Mouse (Mus musculus): ENCODE data around the gene 1700012B07Rik. TPM values are rescaled to one million over a fixed set of nuclear protein-coding genes. Genes with fewer than 3 reads are reported as not detected.

1700012B07Rik gene
- total RNA-seq (2014; rRNA removed) (not detected in 2 replicates), polyA plus RNA-seq (2015; fragmentation: Nextera tagmentation; extraction: Ambion mirVana) (not detected in 2 replicates)

- H3K4me2 ChIP-seq (ENCODE audit: low read depth, low read length, poor library complexity, severe bottlenecking): no peak within 1 kb of the TSS
- ATAC-seq (ENCODE audit: low FRiP score) (no peak), DNase-seq (ENCODE audit: low spot score) (no peak)
- no peaks in the 10 kb centered on the region for H3K36me3 ChIP-seq (ENCODE audit: insufficient read depth, low read length)
- TF ChIP-seq CTCF (IDR thresholded peaks at IDR 0.05): no peak
- no peak within 1 kb of the TSS for H3K9ac ChIP-seq (replicated peaks; ENCODE audit: low read length, poor library complexity, severe bottlenecking)
- H3K4me3 ChIP-seq (ENCODE audit: low read depth, low read length): no peak within 1 kb of the TSS
- H3K9me3 ChIP-seq (ENCODE audit: low read length): no peaks in the 10 kb centered on the region
- no peak within 1 kb of the TSS for H3K27ac ChIP-seq (ENCODE audit: low read depth, low read length)
- H3K27me3 ChIP-seq (ENCODE audit: insufficient read depth, low read length): no peaks in the 10 kb centered on the region
- WGBS: 91% methylated on average over 4 of the region's 4 CpGs
- no peaks in the 10 kb centered on the region for H3K4me1 ChIP-seq (ENCODE audit: insufficient read depth, low read length)
Measured at GRCm38 (mm10) chr11:109827946-109828345, at the start of gene 1700012B07Rik. Gene 1700012B07Rik, minus strand, starts transcription at chr11:109828046.

DNA sequence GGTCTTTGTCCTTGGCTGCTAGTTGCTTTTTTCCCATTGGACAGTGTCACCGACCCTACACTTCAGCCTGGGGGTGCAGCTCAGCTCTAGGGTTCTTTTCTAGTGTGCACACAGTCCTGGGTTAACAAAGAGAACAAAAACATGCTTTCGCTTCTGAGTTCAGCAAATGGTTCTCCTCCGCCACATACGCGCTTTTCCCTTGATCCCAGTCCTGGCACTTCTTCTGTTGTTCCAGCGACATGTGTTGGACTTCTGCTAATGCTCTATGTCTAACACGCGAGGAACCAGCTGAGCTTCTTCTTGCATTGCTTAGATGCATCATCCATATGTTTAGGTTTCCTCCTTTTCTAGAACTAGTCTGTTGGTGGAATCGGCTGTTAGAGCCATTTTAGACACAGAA is 48.9 kb upstream of the 1700012B07Rik start:
- TF ChIP-seq CTCF (IDR thresholded peaks at IDR 0.05): no peak
- Histone ChIP-seq H3K36me3 (ENCODE audit: insufficient read depth, low read length) (no peaks in the 10 kb centered on the region), H3K27me3 (ENCODE audit: insufficient read depth, low read length) (no peaks in the 10 kb centered on the region), H3K4me3 (ENCODE audit: low read depth, low read length) (no peak overlapping the region), H3K4me2 (ENCODE audit: low read depth, low read length, poor library complexity, severe bottlenecking) (no peak overlapping the region), H3K27ac (ENCODE audit: low read depth, low read length) (no peak overlapping the region), H3K9ac (replicated peaks; ENCODE audit: low read length, poor library complexity, severe bottlenecking) (no peak overlapping the region), H3K4me1 (ENCODE audit: insufficient read depth, low read length) (no peaks in the 10 kb centered on the region), H3K9me3 (ENCODE audit: low read length) (no peaks in the 10 kb centered on the region)
- WGBS: 66% methylated on average over 9 of the region's 9 CpGs
- DNase-seq (ENCODE audit: low spot score): no peak
- no peak for ATAC-seq (ENCODE audit: low FRiP score)

DNA sequence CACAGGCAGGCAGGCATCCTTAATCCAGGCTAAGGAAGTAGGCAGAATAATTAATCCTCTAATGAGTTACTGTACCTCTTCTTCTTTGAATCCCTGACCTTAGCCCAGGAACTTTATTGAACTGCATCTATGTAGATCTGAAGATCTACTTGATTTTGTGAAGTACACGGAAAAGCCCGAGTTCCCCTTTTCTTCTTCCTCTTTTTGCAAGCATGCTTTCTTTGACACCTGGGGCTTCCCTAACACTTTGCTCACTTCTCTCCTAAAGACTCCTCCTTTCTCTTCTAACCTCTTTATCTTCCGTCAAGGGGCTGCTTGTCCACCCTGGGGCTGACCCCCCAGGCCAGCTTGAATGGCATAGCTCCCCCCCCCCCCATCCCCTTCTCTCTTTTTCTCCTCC is 48.0 kb upstream of the 1700012B07Rik start:
- 76% methylated on average over 3 of the region's 3 CpGs for WGBS
- no peaks in the 10 kb centered on the region for H3K36me3 ChIP-seq (ENCODE audit: insufficient read depth, low read length)
- ATAC-seq (ENCODE audit: low FRiP score): no peak
- no peak for DNase-seq (ENCODE audit: low spot score)
- H3K4me1 ChIP-seq (ENCODE audit: insufficient read depth, low read length): no peaks in the 10 kb centered on the region
- H3K27me3 ChIP-seq (ENCODE audit: insufficient read depth, low read length): no peaks in the 10 kb centered on the region
- TF ChIP-seq CTCF (IDR thresholded peaks at IDR 0.05): no peak
- H3K9me3 ChIP-seq (ENCODE audit: low read length): no peaks in the 10 kb centered on the region
- no peak overlapping the region for H3K9ac ChIP-seq (replicated peaks; ENCODE audit: low read length, poor library complexity, severe bottlenecking)
- H3K27ac ChIP-seq (ENCODE audit: low read depth, low read length): no peak overlapping the region
- no peak overlapping the region for H3K4me2 ChIP-seq (ENCODE audit: low read depth, low read length, poor library complexity, severe bottlenecking)
- H3K4me3 ChIP-seq (ENCODE audit: low read depth, low read length): no peak overlapping the region

GRCm38 (mm10) chr11:109875525-109875802 is 47.6 kb upstream of the 1700012B07Rik start:
- DNase-seq (ENCODE audit: low spot score): no peak
- no peaks in the 10 kb centered on the region for H3K27me3 ChIP-seq (ENCODE audit: insufficient read depth, low read length)
- 95% methylated on average over 1 of the region's 1 CpGs for WGBS
- no peak for ATAC-seq (ENCODE audit: low FRiP score)
- no peaks in the 10 kb centered on the region for H3K4me1 ChIP-seq (ENCODE audit: insufficient read depth, low read length)
- no peaks in the 10 kb centered on the region for H3K9me3 ChIP-seq (ENCODE audit: low read length)
- H3K4me2 ChIP-seq (ENCODE audit: low read depth, low read length, poor library complexity, severe bottlenecking): no peak overlapping the region
- H3K36me3 ChIP-seq (ENCODE audit: insufficient read depth, low read length): no peaks in the 10 kb centered on the region
- TF ChIP-seq CTCF (IDR thresholded peaks at IDR 0.05): no peak
- H3K4me3 ChIP-seq (ENCODE audit: low read depth, low read length): no peak overlapping the region
- no peak overlapping the region for H3K27ac ChIP-seq (ENCODE audit: low read depth, low read length)
- H3K9ac ChIP-seq (replicated peaks; ENCODE audit: low read length, poor library complexity, severe bottlenecking): no peak overlapping the region

DNA sequence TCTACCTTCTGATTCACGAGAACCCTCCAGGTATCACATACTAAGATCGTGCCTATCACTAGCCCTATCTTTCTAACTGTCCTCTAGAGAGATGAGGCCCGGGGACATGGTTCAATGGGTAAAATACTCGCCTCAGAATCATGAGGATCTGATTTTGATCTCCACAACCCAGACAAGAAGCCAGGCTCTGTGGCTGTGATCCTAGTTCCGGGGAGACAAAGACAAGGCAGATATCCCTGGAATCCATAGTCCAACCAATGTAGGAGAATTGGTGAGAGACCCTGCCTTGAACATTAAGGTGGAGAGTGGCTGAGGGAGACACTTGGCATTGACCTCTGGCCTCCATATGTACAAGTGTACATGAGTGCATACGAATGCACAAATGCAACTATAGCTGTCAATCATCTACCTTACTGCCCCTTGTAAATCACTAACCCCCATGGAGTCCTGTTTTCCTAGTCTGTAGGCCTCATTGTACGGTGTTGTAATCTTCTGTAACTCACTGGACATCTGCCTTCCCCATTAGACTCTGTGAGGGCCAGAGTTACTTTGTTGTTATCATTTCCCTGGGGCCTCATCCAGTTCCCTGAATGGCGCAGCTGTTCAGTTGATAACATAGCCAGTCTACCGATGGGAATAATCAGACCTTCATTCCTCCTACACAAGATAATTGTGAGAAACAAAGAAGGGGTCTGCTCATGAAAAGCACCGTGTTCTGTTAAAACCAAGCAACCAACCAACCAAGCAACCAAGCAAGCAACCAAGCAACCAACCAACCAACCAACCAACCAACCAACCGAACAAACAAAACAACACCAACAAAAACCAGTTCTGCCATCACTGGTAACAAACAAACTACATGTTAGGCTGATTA is 47.0 kb upstream of the 1700012B07Rik start:
- Histone ChIP-seq H3K36me3 (ENCODE audit: insufficient read depth, low read length) (no peaks in the 10 kb centered on the region), H3K27ac (ENCODE audit: low read depth, low read length) (no peak overlapping the region), H3K4me3 (ENCODE audit: low read depth, low read length) (no peak overlapping the region), H3K9ac (replicated peaks; ENCODE audit: low read length, poor library complexity, severe bottlenecking) (no peak overlapping the region), H3K27me3 (ENCODE audit: insufficient read depth, low read length) (no peaks in the 10 kb centered on the region), H3K9me3 (ENCODE audit: low read length) (no peaks in the 10 kb centered on the region), H3K4me1 (ENCODE audit: insufficient read depth, low read length) (no peaks in the 10 kb centered on the region), H3K4me2 (ENCODE audit: low read depth, low read length, poor library complexity, severe bottlenecking) (no peak overlapping the region)
- ATAC-seq (ENCODE audit: low FRiP score) (no peak), DNase-seq (ENCODE audit: low spot score) (no peak)
- 88% methylated on average over 11 of the region's 11 CpGs for WGBS
- TF ChIP-seq CTCF (IDR thresholded peaks at IDR 0.05): no peak

- Histone ChIP-seq H3K9ac (replicated peaks; ENCODE audit: low read length, poor library complexity, severe bottlenecking) (no peak overlapping the region), H3K4me2 (ENCODE audit: low read depth, low read length, poor library complexity, severe bottlenecking) (no peak overlapping the region), H3K9me3 (ENCODE audit: low read length) (no peaks in the 10 kb centered on the region), H3K27ac (ENCODE audit: low read depth, low read length) (no peak overlapping the region), H3K36me3 (ENCODE audit: insufficient read depth, low read length) (no peaks in the 10 kb centered on the region), H3K4me1 (ENCODE audit: insufficient read depth, low read length) (no peaks in the 10 kb centered on the region), H3K4me3 (ENCODE audit: low read depth, low read length) (no peak overlapping the region), H3K27me3 (ENCODE audit: insufficient read depth, low read length) (no peaks in the 10 kb centered on the region)
- DNase-seq (ENCODE audit: low spot score) (no peak), ATAC-seq (ENCODE audit: low FRiP score) (no peak)
- no peak for TF ChIP-seq CTCF (IDR thresholded peaks at IDR 0.05)
- 85% methylated on average over 22 of the region's 22 CpGs for WGBS
Measured at GRCm38 (mm10) chr11:109873852-109874610, 46.2 kb upstream of the 1700012B07Rik start.
